Mouse (Mus musculus) colon, adult 2 months (tissue): ENCODE measurements around the gene 4833427G06Rik. TPM values are rescaled to one million over a fixed set of nuclear protein-coding genes. Genes with fewer than 3 reads are reported as not detected.

Experiments used
- polyA plus RNA-seq: library from polyadenylated mRNA; depleted of rRNA; stranded (reverse); fragments of >200 nt; gene quantifications from 2 replicates; pipeline ENCODE4 v1.2.3, GENCODE M21; 2012; rRNA removed

Gene 4833427G06Rik
- not detected in 2 replicates for polyA plus RNA-seq

GRCm38 (mm10) chr9:51101756-51102425 lies at the start of gene 4833427G06Rik:
TSS of gene 4833427G06Rik (minus strand) at chr9:51102078.

GRCm38 (mm10) chr9:51076979-51077315 lies 24.9 kb downstream of the 4833427G06Rik start, which contains the start of gene Layn:
TSS of gene Layn (minus strand) at chr9:51077094.

DNA sequence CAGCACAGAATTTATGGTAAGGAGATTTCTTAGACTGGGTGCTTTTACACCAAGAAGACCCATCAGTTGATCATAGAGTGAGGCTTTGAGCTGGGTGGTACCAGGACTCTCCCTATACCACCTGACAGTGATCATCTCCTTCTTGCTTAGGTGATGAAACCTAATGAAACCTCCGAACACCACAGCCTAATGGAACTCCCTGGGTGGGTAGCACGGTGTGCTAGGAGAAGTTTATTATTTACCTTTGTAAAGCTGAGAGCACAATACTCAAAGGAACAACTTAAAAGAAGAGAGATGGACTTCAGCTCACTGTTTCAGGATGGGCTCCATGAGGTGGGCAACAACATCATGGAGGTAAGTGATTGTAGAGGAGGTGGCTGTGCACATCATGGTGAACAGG lies 41.3 kb downstream of the 4833427G06Rik start, which contains the start of gene Btg4:
TSS of gene Btg4 (plus strand) at position 301 of the 400 bp plus-strand sequence.

Other genes starting within 250 kb of the 4833427G06Rik start
- 17.4 and 22.2 TPM in 2 replicates for gene Sik2, start 93.0 kb downstream of the 4833427G06Rik start, polyA plus RNA-seq
- not detected in 2 replicates for gene Btg4, start 41.2 kb downstream of the 4833427G06Rik start, polyA plus RNA-seq
- 3.0 and 4.0 TPM in 2 replicates for gene Layn, start 25.0 kb downstream of the 4833427G06Rik start, polyA plus RNA-seq
- gene Gm32742, start 63.4 kb upstream of the 4833427G06Rik start, polyA plus RNA-seq = 0.44 and 1.1 TPM in 2 replicates
- gene Pou2af1, start 111.6 kb upstream of the 4833427G06Rik start, polyA plus RNA-seq = 12.6 and 18.8 TPM in 2 replicates
- 1.6 and 2.1 TPM in 2 replicates for gene Colca2, start 176.5 kb upstream of the 4833427G06Rik start, polyA plus RNA-seq
- gene 1810046K07Rik, start 226.8 kb upstream of the 4833427G06Rik start, polyA plus RNA-seq = 4.0 and 5.2 TPM in 2 replicates